Mouse (Mus musculus) limb, embryonic 11.5 days (tissue): Measurements from ENCODE around the gene 4930432K21Rik. TPM values are rescaled to one million over a fixed set of nuclear protein-coding genes. Genes with fewer than 3 reads are reported as not detected.

ENCODE experiments used
- ATAC-seq: fragments of 200-750 bp; cut with Nextera tagmentation; 2 replicates; pipeline ENCODE4 v1.8.0; 2017; ENCODE audit warnings: low read depth; ENCODE audit not compliant: insufficient number of reproducible peaks, low FRiP score, low TSS enrichment
- DNase-seq: peaks from one replicate; pipeline ENCODE4 v3.0.0-alpha.2; 2015; ENCODE audit warnings: low spot score
- H3K27ac ChIP-seq: fragments of 300-500 bp; sonication (generic); replicated peaks from 2 replicates; pipeline ENCODE4 v1.5.1; 2014; ENCODE audit warnings: low read depth, mild to moderate bottlenecking, low read length
- H3K27me3 ChIP-seq: fragments of 300-500 bp; sonication (generic); 2 replicates; pipeline ENCODE4 v1.6.1; 2014; ENCODE audit warnings: mild to moderate bottlenecking, low read length, mixed read lengths; ENCODE audit not compliant: control insufficient read depth, insufficient read depth
- H3K36me3 ChIP-seq: fragments of 300-500 bp; sonication (generic); 2 replicates; pipeline ENCODE4 v1.6.1; 2014; ENCODE audit warnings: mild to moderate bottlenecking, low read length, moderate library complexity, mixed read lengths; ENCODE audit not compliant: control insufficient read depth, insufficient read depth
- H3K4me1 ChIP-seq: fragments of 300-500 bp; sonication (generic); 2 replicates; pipeline ENCODE4 v1.6.1; 2014; ENCODE audit warnings: low read length, mixed read lengths; ENCODE audit not compliant: control insufficient read depth, insufficient read depth
- H3K4me2 ChIP-seq: fragments of 300-500 bp; sonication (generic); 2 replicates; pipeline ENCODE4 v1.6.1; 2014; ENCODE audit warnings: low read depth, mild to moderate bottlenecking, moderate library complexity; ENCODE audit not compliant: severe bottlenecking
- H3K4me3 ChIP-seq: fragments of 300-500 bp; sonication (generic); 2 replicates; pipeline ENCODE4 v1.5.1; 2014; ENCODE audit warnings: low read depth, low read length
- H3K9ac ChIP-seq: fragments of 300-500 bp; sonication (generic); 2 replicates; pipeline ENCODE4 v1.6.1; 2014; ENCODE audit warnings: mild to moderate bottlenecking, low read length
- H3K9me3 ChIP-seq: fragments of 300-500 bp; sonication (generic); 2 replicates; pipeline ENCODE4 v1.6.1; 2016; ENCODE audit warnings: low read length; ENCODE audit not compliant: control insufficient read depth
- WGBS: fragments of 180-500 bp; shearing (Covaris S2); extraction: QIAGEN DNeasy Blood & Tissue Kit; methylation state at CpG from one replicate; pipeline ENCODE4 v1.1.7; 2014; 5-methylcytosine and 5-hydroxymethylcytosine counted together
- polyA plus RNA-seq: library from polyadenylated mRNA; unstranded; fragments of >200 nt; fragmentation: Nextera tagmentation; extraction: Ambion mirVana; gene quantifications from 2 replicates; pipeline ENCODE4 v1.2.1, GENCODE M21; 2014

The 4930432K21Rik gene
- polyA plus RNA-seq, result 0.61 and 0.89 TPM in 2 replicates

- ATAC-seq (peak; percentile 87), DNase-seq (peak; percentile 95)
- peak within 1 kb of the TSS; percentile 78 for H3K9ac ChIP-seq
- H3K9me3 ChIP-seq, result no peaks in the 10 kb centered on the region
- peaks cover 7% of the 10 kb centered on the region; the same call in 1 of the 2 replicates for H3K4me1 ChIP-seq
- H3K27ac ChIP-seq, result no peak within 1 kb of the TSS
- WGBS, result 20% methylated on average over 49 of the region's 49 CpGs
- peak within 1 kb of the TSS; percentile 87 for H3K4me2 ChIP-seq
- peak within 1 kb of the TSS; percentile 75 for H3K4me3 ChIP-seq
- peaks cover 7% of the 10 kb centered on the region; the same call in 1 of the 2 replicates for H3K36me3 ChIP-seq
- H3K27me3 ChIP-seq, result no peaks in the 10 kb centered on the region
These were observed at the start of gene 4930432K21Rik, which contains the start of gene Cc2d1a for GRCm38 (mm10) chr8:84147769-84148530. Gene 4930432K21Rik, plus strand, starts transcription at chr8:84148025. Gene Cc2d1a, minus strand, starts transcription at chr8:84147936.

GRCm38 (mm10) chr8:84098376-84098775, 49.4 kb upstream of the 4930432K21Rik start:
- no peak overlapping the region for H3K4me2 ChIP-seq
- no peak for ATAC-seq

GRCm38 (mm10) chr8:84101476-84102270, 46.2 kb upstream of the 4930432K21Rik start:
- no peak for DNase-seq
- no peak overlapping the region; the same call in 1 of the 2 replicates for H3K9ac ChIP-seq
- no peaks in the 10 kb centered on the region for H3K27me3 ChIP-seq
- no peak overlapping the region for H3K4me2 ChIP-seq
- no peaks in the 10 kb centered on the region for H3K9me3 ChIP-seq
- WGBS, result 96% methylated on average over 25 of the region's 25 CpGs
- H3K4me3 ChIP-seq, result no peak overlapping the region
- no peak overlapping the region for H3K27ac ChIP-seq
- peaks cover 31% of the 10 kb centered on the region for H3K36me3 ChIP-seq
- ATAC-seq, result no peak
- peaks cover 19% of the 10 kb centered on the region for H3K4me1 ChIP-seq

More at GRCm38 (mm10) chr8:84098376-84098775, 49.4 kb upstream of the 4930432K21Rik start:
- Histone ChIP-seq H3K27me3 (no peaks in the 10 kb centered on the region), H3K4me1 (peaks cover 6% of the 10 kb centered on the region), H3K9ac (no peak overlapping the region), H3K36me3 (peaks cover 48% of the 10 kb centered on the region), H3K4me3 (no peak overlapping the region), H3K9me3 (no peaks in the 10 kb centered on the region), H3K27ac (no peak overlapping the region)
- WGBS, result 95% methylated on average over 7 of the region's 7 CpGs
- no peak for DNase-seq

- Histone ChIP-seq H3K27me3 (no peaks in the 10 kb centered on the region), H3K4me3 (peak overlapping the region; percentile 65), H3K4me1 (peaks cover 19% of the 10 kb centered on the region), H3K9me3 (no peaks in the 10 kb centered on the region), H3K4me2 (peak overlapping the region; percentile 88), H3K36me3 (peaks cover 15% of the 10 kb centered on the region), H3K9ac (peak overlapping the region; percentile 62), H3K27ac (0 out of 2 replicates have a peak overlapping the region, but pooled peaks have one; percentile 8)
- ATAC-seq (no peak), DNase-seq (no peak)
- WGBS, result 68% methylated on average over 3 of the region's 3 CpGs
These were observed 44.2 kb upstream of the 4930432K21Rik start for GRCm38 (mm10) chr8:84103601-84104000.

- Histone ChIP-seq H3K9me3 (no peaks in the 10 kb centered on the region), H3K36me3 (peaks cover 12% of the 10 kb centered on the region), H3K4me3 (peak overlapping the region; percentile 65), H3K27me3 (no peaks in the 10 kb centered on the region), H3K9ac (peak overlapping the region; percentile 87), H3K4me2 (peak overlapping the region; percentile 88), H3K27ac (peak overlapping the region; percentile 76; the same call in 1 of the 2 replicates), H3K4me1 (peaks cover 19% of the 10 kb centered on the region)
- peak; percentile 86 for DNase-seq
- peak; percentile 75 for ATAC-seq
- WGBS, result 0% methylated on average over 16 of the region's 29 CpGs
These were observed 43.6 kb upstream of the 4930432K21Rik start for GRCm38 (mm10) chr8:84104221-84104620.

- 8% methylated on average over 41 of the region's 42 CpGs for WGBS
- H3K9me3 ChIP-seq, result no peaks in the 10 kb centered on the region
- ATAC-seq, result peak; percentile 96
These were observed 42.9 kb upstream of the 4930432K21Rik start, which contains the start of gene Dcaf15 for GRCm38 (mm10) chr8:84104697-84105609. Gene Dcaf15, minus strand, starts transcription at chr8:84104768.

GRCm38 (mm10) chr8:84105676-84106075, 42.1 kb upstream of the 4930432K21Rik start:
- ATAC-seq (no peak), DNase-seq (no peak)
- no peak overlapping the region; the same call in 1 of the 2 replicates for H3K4me3 ChIP-seq
- H3K27ac ChIP-seq, result no peak overlapping the region
- no peak overlapping the region for H3K9ac ChIP-seq
- 76% methylated on average over 2 of the region's 2 CpGs for WGBS
- H3K4me2 ChIP-seq, result no peak overlapping the region
- H3K27me3 ChIP-seq, result no peaks in the 10 kb centered on the region
- peaks cover 19% of the 10 kb centered on the region for H3K4me1 ChIP-seq
- H3K36me3 ChIP-seq, result peaks cover 10% of the 10 kb centered on the region
- H3K9me3 ChIP-seq, result no peaks in the 10 kb centered on the region

More at GRCm38 (mm10) chr8:84104697-84105609, 42.9 kb upstream of the 4930432K21Rik start, which contains the start of gene Dcaf15:
- peak within 1 kb of the TSS; percentile 76; the same call in 1 of the 2 replicates for H3K27ac ChIP-seq
- H3K4me1 ChIP-seq, result peaks cover 19% of the 10 kb centered on the region
- peak within 1 kb of the TSS; percentile 65 for H3K4me3 ChIP-seq
- no peaks in the 10 kb centered on the region for H3K27me3 ChIP-seq
- H3K36me3 ChIP-seq, result peaks cover 10% of the 10 kb centered on the region
- peak; percentile 98 for DNase-seq
- peak within 1 kb of the TSS; percentile 88 for H3K4me2 ChIP-seq
- H3K9ac ChIP-seq, result peak within 1 kb of the TSS; percentile 87
